Mouse (Mus musculus) kidney, postnatal 0 days (tissue): ENCODE results near the gene Ubxn11. TPM values are rescaled to one million over a fixed set of nuclear protein-coding genes. Genes with fewer than 3 reads are reported as not detected.
"Not testable (repeated sequence)": the region's sequence is repeated elsewhere in the genome, so short reads cannot be mapped to it uniquely, and the experiment has no call there.

Source experiments
- ATAC-seq: fragments of 200-750 bp; cut with Nextera tagmentation; replicated peaks from 2 replicates; pipeline ENCODE4 v1.8.0; 2017; ENCODE audit warnings: low read depth, moderate number of reproducible peaks, moderate TSS enrichment, moderate library complexity; ENCODE audit not compliant: low FRiP score
- DNase-seq: peaks from one replicate; pipeline ENCODE4 v3.0.0-alpha.2; 2016; ENCODE audit warnings: low spot score
- H3K27ac ChIP-seq: fragments of 300-500 bp; sonication (generic); 2 replicates; pipeline ENCODE4 v1.5.1; 2014; ENCODE audit warnings: mild to moderate bottlenecking
- H3K27me3 ChIP-seq: fragments of 300-500 bp; sonication (generic); 2 replicates; pipeline ENCODE4 v1.6.1; 2014; ENCODE audit warnings: low read length, mixed read lengths; ENCODE audit not compliant: insufficient read depth
- H3K36me3 ChIP-seq: fragments of 300-500 bp; sonication (generic); 2 replicates; pipeline ENCODE4 v1.6.1; 2014; ENCODE audit warnings: low read length, mixed read lengths; ENCODE audit not compliant: insufficient read depth
- H3K4me1 ChIP-seq: fragments of 300-500 bp; sonication (generic); replicated peaks from 2 replicates; pipeline ENCODE4 v1.6.1; 2014; ENCODE audit warnings: antibody characterized with exemption, low read length, mixed read lengths; ENCODE audit not compliant: insufficient read depth
- H3K4me2 ChIP-seq: fragments of 300-500 bp; sonication (generic); 2 replicates; pipeline ENCODE4 v1.6.1; 2014; ENCODE audit warnings: mild to moderate bottlenecking, low read length, moderate library complexity, mixed read lengths
- H3K4me3 ChIP-seq: fragments of 300-500 bp; sonication (generic); replicated peaks from 2 replicates; pipeline ENCODE4 v1.5.1; 2014; ENCODE audit warnings: low read depth, low read length
- H3K9ac ChIP-seq: fragments of 300-500 bp; sonication (generic); 2 replicates; pipeline ENCODE4 v1.6.1; 2014; ENCODE audit warnings: low read depth, low read length
- H3K9me3 ChIP-seq: fragments of 300-500 bp; sonication (generic); replicated peaks from 2 replicates; pipeline ENCODE4 v1.6.1; 2016; ENCODE audit warnings: low read length, inconsistent platforms, mixed read lengths
- CTCF ChIP-seq: IDR thresholded peaks from 2 replicates; pipeline ENCODE4 v1.5.1; 2016; ENCODE audit warnings: antibody characterized with exemption, low read depth, mild to moderate bottlenecking, moderate library complexity
- WGBS: fragments of 180-500 bp; shearing (Covaris S2); extraction: QIAGEN DNeasy Blood & Tissue Kit; methylation state at CpG from one replicate; pipeline ENCODE4 v1.1.7; 2014; 5-methylcytosine and 5-hydroxymethylcytosine counted together
- polyA plus RNA-seq: library from polyadenylated mRNA; unstranded; fragments of >200 nt; fragmentation: Nextera tagmentation; extraction: Ambion mirVana; gene quantifications from 2 replicates; pipeline ENCODE4 v1.2.1, GENCODE M21; 2015

The Ubxn11 gene
- polyA plus RNA-seq, 1 experiment from 2014 or later: 7.8 TPM

- WGBS: 73% methylated on average over 6 of the region's 6 CpGs
- no peak for TF ChIP-seq CTCF
- Histone ChIP-seq H3K4me3 (no peak overlapping the region), H3K27ac (peak overlapping the region; percentile 43; the same call in 1 of the 2 replicates), H3K4me1 (no peaks in the 10 kb centered on the region; the same call in 1 of the 2 replicates), H3K9me3 (no peaks in the 10 kb centered on the region), H3K27me3 (no peaks in the 10 kb centered on the region), H3K4me2 (no peak overlapping the region), H3K36me3 (no peaks in the 10 kb centered on the region), H3K9ac (no peak overlapping the region)
- ATAC-seq: peak; percentile 49; the same call in 1 of the 2 replicates
- no peak for DNase-seq
Measured at GRCm38 (mm10) chr4:134158774-134159173, 56.4 kb downstream of the Ubxn11 start.

DNA sequence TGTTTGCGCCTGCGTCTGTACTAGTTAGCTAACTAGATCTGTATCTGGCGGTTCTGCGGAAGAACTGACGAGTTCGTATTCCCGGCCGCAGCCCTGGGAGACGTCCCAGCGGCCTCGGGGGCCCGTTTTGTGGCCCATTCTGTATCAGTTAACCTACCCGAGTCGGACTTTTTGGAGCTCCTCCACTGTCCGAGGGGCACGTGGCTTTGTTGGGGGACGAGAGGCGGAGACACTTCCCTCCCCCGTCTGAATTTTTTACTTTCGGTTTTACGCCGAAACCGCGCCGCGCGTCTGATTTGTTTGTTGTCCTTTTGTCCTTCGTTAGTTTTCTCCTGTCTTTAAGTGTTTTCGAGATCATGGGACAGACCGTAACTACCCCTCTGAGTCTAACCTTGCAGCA is 57.7 kb downstream of the Ubxn11 start:
- not testable (repeated sequence) for H3K27me3 ChIP-seq, ATAC-seq, H3K4me1 ChIP-seq, H3K36me3 ChIP-seq, H3K9me3 ChIP-seq
- 13% methylated on average over 28 of the region's 30 CpGs for WGBS
- Histone ChIP-seq H3K4me2 (peak overlapping the region; percentile 46), H3K4me3 (peak overlapping the region; percentile 44), H3K9ac (peak overlapping the region; percentile 50), H3K27ac (peak overlapping the region; percentile 82)
- peak; percentile 57 for DNase-seq

DNA sequence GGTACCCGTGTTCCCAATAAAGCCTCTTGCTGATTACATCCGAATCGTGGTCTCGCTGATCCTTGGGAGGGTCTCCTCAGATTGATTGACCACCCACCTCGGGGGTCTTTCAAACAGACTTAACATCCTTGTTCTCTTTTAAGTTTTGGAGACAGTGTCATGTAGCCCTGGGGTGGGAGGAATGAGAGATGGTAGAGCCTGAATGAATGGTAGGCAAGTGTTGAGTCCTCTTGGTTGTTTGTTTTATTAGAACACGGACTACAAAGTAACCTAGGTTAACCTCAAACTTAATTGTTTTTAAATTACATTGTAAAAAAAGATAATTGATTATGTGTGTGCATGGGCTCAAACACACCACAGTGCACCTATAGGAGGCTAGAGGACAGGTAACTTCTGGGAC is 62.2 kb downstream of the Ubxn11 start:
- Histone ChIP-seq H3K9ac (no peak overlapping the region), H3K4me3 (no peak overlapping the region), H3K36me3 (peaks cover 3% of the 10 kb centered on the region; the same call in 1 of the 2 replicates), H3K27ac (peak overlapping the region; percentile 42), H3K4me1 (no peaks in the 10 kb centered on the region), H3K27me3 (no peaks in the 10 kb centered on the region), H3K9me3 (no peaks in the 10 kb centered on the region), H3K4me2 (peak overlapping the region; percentile 18; the same call in 1 of the 2 replicates)
- WGBS: 81% methylated on average over 5 of the region's 6 CpGs
- no peak for DNase-seq
- no peak for TF ChIP-seq CTCF
- ATAC-seq: no peak

DNA sequence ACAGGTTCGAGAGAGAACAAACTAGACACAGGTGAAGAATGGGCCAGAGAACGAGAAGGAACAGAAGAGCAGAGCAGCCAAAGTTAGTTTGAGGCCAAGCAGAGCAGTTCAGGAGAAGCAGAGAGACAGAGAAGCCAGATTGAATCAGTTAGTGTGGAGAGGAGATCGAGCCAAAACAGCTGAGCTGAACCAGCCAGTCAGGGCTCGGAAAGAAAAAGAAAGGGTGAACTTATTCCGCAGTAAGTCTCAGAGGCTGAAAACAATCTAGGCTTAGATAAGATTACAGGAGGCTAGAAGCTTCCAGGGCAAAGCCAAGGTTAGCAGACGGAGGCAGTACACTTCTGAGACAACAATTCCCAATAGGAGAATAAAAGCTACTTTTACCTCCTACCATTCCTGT is 62.7 kb downstream of the Ubxn11 start:
- Histone ChIP-seq H3K27me3 (no peaks in the 10 kb centered on the region), H3K4me3 (no peak overlapping the region), H3K27ac (peak overlapping the region; percentile 42), H3K9me3 (no peaks in the 10 kb centered on the region), H3K36me3 (peaks cover 3% of the 10 kb centered on the region; the same call in 1 of the 2 replicates), H3K4me1 (no peaks in the 10 kb centered on the region), H3K4me2 (peak overlapping the region; percentile 18; the same call in 1 of the 2 replicates), H3K9ac (no peak overlapping the region)
- no peak for DNase-seq
- no peak for ATAC-seq
- WGBS: 68% methylated on average over 6 of the region's 6 CpGs
- no peak for TF ChIP-seq CTCF

- WGBS: 76% methylated on average over 3 of the region's 3 CpGs
Measured at GRCm38 (mm10) chr4:134165548-134166465, 63.4 kb downstream of the Ubxn11 start.

GRCm38 (mm10) chr4:134166906-134167305 is 64.5 kb downstream of the Ubxn11 start:
- H3K36me3 ChIP-seq: peaks cover 6% of the 10 kb centered on the region; the same call in 1 of the 2 replicates
- no peaks in the 10 kb centered on the region for H3K27me3 ChIP-seq
- H3K4me2 ChIP-seq: no peak overlapping the region
- no peaks in the 10 kb centered on the region for H3K9me3 ChIP-seq
- H3K27ac ChIP-seq: no peak overlapping the region
- ATAC-seq (no peak), DNase-seq (peak; percentile 9)
- 95% methylated on average over 3 of the region's 3 CpGs for WGBS
- H3K9ac ChIP-seq: no peak overlapping the region
- no peaks in the 10 kb centered on the region for H3K4me1 ChIP-seq
- no peak overlapping the region for H3K4me3 ChIP-seq
- TF ChIP-seq CTCF: peak; percentile 39

More at GRCm38 (mm10) chr4:134165548-134166465, 63.4 kb downstream of the Ubxn11 start:
- Histone ChIP-seq H3K9ac (no peak overlapping the region), H3K36me3 (peaks cover 3% of the 10 kb centered on the region; the same call in 1 of the 2 replicates), H3K9me3 (no peaks in the 10 kb centered on the region), H3K4me2 (no peak overlapping the region), H3K27me3 (no peaks in the 10 kb centered on the region), H3K4me1 (no peaks in the 10 kb centered on the region), H3K27ac (no peak overlapping the region), H3K4me3 (no peak overlapping the region)
- ATAC-seq: no peak; the same call in 1 of the 2 replicates
- no peak for DNase-seq
- TF ChIP-seq CTCF: no peak
